Mouse (Mus musculus) neural tube, embryonic 10.5 days (tissue): ENCODE data around the gene Npr2.
"Not testable (repeated sequence)": the region's sequence is repeated elsewhere in the genome, so short reads cannot be mapped to it uniquely, and the experiment has no call there.

Experiments
- DNase-seq: peaks from one replicate; pipeline ENCODE4 v3.0.0-alpha.2; 2017; ENCODE audit warnings: low spot score; ENCODE audit errors: extremely low spot score

Gene Npr2

DNA sequence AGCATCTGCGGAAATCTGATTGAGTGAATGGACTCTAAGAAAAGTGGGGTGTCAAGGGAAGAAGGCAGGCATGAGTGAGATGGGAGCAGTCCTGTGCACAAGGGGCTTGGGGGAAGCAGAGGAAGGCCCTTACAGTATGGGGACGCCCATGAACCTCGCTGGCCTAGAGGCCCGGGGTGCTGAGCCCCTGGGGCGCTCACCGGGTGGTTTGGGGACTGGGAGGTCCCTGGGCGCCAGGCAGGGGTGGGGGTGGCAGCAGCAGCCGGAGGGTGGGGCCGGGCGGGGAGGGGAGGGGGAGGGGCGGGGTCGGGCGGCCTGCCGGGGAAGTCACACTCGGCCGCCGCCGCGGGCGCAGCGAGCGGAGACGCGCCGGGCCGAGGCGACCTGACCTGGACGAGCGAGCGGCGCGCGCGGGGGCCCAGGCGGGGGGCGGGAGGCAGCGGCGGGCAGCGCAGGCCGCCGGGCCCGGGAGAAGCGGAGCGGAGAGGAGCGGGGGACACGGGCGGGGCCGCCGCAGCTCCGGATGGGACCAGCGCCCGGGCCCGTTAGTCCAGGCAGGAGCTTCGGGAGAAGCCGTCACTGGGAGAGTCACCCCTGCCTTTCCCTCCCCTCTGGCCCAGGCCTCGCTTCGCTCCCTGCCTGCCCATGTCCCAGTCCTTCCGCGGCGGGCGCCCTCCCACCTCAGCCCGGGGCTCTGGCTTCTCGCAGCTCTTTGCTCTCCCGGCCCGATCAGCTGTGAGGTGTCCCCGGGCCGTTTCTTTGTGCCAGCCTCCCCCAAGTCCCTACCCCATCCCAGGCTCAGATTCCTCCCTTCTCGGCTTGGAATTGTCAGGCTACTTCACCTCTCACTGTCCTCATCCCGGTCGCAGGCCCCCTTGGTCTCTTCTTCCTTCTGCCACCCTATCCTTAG is at the start of gene Npr2:
Gene Npr2, plus strand, starts transcription at position 890 of the 910 bp plus-strand sequence.
- DNase-seq = peak; percentile 74

DNA sequence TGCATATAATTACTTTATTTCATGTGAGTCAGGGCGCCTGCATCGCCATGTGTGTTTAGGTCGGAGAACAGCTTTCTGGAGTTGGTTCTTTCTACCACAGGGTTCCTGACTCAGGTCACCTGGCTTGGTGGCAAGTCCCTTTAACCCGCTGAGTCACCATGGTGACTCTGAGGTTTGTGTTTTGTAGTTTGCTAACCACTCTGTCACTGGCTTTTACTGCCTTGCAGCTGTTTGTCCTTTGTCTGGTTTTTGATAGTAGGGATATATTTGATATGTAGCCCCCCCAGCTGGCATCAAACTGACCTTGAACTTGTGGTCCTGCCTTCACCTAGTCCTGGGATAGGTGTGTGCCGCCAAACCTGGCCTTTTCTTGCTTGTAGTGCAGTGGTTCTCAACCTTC is 49.5 kb upstream of the Npr2 start:
- DNase-seq = no peak

DNA sequence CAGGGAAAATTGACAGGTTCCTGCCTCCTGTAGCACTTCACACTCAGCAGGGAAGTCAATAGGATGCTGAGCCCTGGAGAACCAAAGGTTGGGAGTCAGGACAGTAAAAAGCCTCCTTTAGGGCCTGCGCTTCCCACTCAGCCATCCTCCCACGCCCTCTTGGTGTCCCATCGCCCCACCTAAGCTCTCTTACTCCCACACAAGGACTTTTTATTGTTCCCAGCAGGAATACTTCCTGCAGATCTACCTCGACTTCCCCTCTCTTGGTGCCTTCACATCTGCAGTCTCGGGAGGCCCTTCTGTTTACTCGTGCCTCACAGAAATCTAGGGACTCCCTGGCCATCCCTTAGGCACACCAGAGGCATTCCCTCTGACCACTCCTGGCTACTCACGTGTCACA is 48.3 kb upstream of the Npr2 start:
- no peak for DNase-seq

DNA sequence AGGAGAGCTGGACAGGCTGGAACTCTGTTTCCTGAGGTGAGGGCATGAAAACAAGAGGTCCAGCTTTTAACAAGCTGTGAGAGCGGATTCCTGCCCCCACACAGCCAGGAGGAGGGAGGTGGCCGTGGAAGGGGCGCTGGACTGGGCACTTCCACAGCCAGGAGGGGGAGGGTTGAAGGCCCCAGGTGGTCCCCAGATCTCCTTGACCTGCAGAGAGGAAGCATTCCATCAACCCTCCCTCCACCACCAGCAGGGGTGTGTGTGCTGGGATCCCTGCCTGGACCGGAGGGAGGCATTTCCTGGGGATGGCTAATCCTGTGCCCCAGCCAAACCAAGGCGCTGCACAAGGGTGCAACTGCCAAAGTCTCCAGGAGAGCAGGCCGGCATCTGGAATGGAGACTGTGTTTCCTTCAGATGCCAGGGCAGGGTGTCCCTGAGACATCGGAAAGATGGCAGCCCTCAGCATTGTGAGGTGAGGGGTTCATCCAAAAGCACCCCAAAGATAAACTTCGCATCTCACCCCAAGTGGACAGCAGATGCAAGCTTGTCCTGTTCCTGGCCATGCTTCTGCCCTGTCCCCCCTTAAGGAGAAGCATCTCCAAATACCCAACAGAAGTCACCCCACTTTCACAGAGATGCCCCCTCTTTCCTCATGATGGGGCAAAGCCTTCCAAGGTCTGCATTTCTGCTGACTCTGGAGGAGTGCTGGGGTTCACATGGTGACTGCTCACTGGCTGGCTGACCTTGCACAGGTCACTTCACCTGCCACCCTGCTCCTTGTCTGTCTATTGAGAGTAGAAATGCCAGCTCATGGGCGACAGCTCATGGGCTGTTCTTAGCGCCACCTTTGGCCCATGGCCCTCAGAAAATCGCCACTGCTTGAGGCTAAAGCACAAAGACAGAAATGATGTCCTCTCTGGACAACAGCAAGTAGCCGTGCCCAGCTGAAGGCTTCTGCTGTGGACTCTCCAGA is 47.0 kb upstream of the Npr2 start, which contains the start of gene Msmp:
Gene Msmp, minus strand, starts transcription at position 51 of the 973 bp plus-strand sequence.
- no peak for DNase-seq

DNA sequence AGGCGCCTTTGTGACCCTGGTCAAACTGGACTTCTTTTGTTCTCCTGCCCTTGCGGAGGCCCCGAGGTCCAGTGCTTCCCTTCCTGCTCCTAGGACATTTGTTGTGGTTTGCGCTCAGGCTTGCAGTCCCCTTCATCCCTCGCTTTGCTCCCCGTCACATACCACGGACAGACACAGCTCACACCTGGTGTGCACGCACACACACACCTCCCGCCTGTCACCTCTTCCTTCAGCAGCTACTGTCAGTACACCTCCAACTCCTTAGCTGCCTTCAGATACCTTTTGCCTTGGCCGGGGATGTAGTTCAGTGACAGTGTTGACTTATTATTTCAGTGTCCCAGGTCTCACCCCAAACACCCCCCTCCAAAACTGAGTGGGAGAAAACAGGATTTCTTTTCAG is 46.1 kb upstream of the Npr2 start:
- no peak for DNase-seq

DNA sequence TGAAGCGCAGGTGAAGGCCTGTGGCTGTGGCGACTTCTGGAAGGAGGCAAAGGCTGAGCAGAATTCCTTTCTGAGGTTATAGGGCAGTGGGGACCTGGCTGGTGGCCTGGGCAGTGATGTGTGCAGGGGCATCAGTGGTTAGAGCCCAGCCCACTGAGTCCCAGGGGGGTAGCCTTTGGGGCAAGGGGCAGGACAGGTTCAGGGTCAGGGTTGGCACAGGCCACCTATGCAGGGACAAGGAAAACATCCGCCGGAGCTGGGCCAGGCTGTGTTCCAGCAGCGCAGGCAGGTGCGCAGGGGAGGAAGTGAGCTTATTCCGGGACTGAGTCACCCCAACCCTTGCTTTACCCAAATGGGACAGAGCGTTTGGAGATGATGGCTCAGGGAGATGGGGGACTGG is 45.3 kb upstream of the Npr2 start:
- no peak for DNase-seq

DNA sequence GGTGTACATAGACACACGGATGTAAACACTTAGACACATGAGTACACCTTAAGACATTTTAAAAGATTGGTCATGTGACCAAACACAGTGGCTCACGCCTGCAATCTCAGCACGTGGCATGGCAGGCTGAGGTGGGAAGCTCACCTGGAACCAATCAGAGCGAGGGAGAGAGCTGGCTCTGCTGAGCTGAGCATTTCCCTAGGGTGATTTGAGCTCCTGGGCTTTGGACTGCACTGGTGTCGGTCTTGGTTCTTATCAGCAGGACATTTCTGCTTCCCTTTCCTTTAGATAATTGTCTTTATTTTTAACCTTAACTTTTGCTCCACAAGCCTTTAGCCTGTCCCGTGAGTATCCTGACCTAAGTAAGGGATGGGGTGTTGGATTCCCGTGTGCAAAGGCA is 44.1 kb upstream of the Npr2 start:
- no peak for DNase-seq

DNA sequence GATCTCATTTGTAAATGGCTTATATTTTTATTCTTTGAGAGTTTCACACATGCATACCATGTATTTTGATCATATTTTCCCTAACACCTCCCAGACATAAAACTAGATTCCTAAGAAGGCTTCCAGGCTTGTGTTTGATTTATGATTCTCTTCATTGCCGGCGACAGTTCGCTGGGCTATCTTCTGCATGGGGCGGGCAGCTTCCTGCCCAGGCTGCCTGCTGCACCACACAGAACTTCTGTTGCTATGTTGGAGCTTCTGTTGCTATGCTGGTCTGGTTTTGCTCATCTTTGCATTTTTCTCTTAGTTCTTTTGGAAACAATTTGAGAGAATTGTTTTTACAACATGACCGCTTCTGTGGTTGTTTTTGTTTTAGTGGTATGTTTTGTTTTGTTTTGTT is 40.2 kb upstream of the Npr2 start:
- DNase-seq = no peak

DNA sequence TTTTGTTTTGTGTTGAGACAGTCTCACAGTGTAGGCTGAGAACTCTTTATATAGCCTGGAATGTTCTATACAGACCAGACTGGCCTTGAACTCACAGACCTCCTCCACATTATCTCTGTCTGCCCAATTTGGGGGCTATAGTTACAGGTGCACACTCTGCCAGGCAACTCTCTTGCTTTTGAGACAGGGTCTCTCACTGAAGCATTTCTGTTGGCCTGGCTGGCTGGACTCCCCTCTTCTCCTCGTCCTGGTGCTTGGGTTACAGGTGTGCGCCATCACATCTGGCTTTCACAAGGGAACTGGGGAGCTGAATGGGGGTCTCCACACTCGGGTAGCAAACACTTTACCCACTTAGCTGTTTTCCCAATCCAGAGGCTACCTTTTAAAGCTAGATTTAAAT is 39.8 kb upstream of the Npr2 start:
- no peak for DNase-seq

DNA sequence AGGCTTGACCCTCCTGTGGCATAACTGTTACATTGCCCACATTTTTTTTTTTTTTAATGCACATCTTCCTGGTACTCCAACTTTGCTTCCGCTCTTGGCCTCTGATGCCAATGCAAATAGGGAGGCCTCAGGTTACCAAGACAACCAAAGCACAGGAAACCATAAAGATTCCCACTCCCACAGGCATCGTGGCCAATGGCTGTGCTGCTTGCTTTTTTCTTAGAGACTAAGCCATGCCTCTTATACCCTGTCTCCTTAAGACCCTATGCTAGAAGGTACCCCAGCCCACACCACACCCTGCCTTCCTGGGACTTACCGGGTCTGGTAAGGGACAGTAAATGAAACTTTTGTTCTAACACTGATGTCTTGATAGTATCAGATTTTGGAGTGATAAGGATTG is 38.3 kb upstream of the Npr2 start:
- DNase-seq = no peak

DNA sequence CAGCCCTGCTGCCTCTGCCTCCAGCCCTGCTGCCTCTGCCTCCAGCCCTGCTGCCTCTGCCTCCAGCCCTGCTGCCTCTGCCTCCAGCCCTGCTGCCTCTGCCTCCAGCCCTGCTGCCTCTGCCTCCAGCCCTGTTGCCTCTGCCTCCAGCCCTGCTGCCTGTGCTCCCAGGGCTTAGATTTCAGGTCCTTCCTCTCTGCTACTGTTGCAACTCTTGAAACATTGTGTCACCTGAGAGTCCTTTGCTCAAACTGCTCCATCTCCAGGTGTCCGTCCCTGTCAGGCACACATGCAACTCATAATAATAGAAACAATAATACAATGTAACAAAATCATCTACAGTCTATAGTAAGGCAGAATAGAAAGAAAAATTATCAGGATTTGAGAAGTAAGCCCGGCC is 35.1 kb upstream of the Npr2 start:
- not testable (repeated sequence) for DNase-seq

DNA sequence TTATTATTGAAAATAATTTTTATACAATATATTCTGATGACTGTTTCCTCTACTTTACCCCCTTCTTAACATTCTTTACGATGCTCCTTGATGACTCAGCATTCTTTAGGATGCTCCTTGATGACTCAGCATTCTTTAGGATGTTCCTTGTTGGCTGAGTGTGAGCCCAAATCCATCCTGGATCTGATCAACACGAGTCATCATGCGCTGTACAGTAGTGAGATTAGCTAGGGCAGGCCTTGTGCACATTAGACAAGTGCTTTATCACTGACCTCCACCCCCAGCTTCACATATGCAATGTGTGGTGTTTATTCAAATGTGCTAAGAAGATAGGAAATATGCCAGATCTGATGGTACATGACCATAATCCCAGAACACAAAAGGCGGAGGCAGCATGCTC is 33.5 kb upstream of the Npr2 start:
- DNase-seq = no peak

DNA sequence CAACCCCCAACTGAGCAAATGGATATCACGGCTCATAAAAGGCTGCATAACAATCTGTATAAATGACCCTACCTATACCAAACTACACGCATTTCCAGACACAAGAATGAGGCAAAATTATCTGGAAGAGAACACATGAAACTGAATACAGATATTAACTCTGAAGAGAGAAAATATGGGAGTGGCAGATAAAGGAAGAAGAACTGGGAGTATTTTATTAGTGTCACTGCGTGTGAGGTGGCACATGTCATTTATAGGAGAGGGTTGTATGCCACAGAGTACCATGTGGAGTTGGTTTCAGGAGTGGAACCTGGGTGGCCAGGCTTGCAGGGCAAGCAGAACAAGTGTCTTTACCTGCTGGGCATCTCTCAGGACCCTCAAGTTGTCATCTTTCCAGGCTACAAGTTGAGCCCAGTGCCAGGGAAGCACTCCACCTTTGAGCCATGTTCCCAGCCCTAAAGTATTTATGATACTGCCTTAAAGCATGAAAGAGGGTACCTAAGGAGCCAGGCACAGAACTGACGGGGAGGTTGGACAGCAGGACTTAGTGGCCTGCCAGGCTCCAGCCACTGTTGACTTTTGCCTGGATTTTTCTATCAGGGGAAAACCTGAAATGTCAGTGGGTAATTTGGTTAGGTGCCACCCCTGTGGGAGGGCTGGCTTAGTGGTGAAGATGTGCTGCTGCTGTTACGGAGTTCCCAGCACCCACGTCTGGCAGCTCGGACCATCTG is 32.9 kb upstream of the Npr2 start:
- DNase-seq = no peak

DNA sequence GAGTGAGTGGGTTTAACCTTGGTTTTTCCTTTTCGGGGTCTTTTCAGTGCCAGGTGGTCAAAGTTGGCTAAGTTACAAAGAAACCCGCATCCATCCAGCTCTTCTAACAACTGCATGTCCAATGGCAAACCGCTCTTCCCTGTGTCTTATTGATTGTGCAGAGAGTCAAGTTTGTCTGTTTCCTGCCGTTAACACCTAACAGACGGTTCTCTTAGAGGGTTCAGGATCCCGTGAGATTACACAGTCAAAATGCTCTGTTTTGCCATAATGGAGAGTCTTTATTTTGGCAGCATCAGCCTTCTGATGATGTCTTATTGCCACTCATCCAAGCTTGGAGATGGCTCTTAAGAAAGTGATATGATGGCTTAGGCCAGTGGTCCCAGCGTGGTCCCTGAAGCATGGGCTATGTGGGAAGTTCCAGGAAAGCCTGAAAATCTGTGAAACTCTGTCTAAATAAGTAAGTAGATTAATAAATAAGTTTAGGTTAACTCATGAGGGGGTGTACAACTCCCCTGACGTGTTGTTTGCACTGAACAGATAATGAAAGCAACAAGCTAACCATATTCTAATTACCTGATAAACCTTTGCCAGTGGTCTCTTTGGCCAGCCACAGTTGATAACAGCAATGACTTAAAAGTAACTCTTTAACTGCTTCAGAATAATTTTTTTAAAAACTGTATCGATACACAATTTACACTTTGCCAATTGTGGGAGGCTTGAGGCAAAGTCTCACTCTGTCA is 31.4 kb upstream of the Npr2 start:
- DNase-seq = no peak

DNA sequence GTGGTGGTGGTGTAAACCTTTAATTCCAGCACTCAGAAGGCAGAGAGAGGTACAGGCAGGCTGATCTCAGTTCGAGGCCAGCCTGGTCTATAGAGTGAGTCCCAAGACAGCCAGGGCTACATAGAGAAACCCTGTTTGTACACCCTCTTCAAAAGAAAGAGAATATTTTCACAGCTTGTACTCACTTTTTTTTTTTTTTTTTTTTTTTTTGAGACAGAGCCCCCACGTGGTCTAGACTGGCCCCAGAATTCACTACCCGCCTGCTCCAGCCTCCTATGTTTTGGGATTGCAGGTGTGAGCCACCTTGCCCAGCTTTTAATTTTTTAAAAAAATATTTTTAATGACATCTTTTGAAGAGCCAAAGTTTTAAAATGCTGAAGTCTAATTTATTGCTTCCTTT is 27.6 kb upstream of the Npr2 start:
- DNase-seq = no peak

DNA sequence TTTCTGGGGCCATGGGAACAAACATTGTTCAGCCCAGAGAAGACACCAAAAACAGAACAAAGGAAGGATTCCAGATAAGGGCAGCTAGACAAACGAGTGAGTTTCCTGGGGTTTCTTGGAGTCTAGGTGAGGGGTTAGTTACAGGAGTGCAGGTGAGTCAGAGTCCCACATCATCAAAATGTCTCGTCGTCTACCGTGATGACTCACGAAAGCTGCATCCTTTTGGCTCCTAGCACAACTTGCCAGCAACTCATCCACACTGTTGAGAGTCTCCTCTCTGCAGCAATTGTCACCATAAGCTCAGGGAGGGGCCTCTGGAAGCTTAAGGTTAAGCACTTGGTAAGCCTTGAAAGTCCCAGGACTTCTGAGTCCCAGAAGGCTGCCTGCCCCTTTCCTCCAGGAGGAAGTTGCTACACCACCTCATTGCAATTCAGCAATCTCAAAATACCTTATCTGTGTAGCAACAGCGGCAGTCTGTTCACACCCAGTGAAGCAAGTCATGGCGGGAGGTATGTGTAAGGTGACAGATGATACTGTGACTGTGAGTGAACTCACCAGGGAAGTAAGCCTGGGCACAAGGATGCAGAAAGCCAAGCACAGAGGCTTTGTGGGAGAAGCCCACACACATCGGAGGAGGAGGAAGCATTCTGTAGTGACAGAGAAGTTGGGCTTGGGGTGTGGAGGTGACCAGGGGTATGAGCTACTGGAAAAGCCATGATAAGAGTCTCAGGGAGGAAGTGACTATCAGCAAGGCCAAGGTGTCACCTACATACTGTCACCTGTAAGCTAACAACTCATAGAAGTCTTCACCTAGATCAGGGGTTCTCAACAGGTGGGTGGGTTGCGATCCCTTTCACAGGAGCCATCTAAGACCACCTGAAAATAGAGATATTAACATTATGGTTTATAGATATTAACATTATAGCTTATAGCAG is 26.7 kb upstream of the Npr2 start:
- DNase-seq = no peak

DNA sequence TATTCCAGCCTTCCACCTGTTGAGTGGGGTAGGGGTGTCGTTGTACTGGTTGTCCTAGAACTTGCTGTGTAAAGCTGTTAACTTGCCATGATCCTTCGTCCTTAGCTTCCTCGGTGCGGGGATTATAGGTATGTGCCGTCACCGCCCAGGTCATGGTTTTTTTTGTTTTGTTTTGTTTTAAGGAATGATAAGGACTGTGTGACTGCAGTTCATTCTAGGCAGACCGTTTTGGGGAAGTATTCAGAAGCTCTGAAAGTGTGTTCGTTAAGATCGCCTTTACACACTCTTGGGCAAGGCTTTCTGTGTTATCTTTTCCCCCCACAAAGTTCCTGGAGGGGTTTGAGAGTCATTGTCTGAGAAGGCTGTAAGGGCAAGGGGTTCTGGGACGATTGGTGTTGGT is 19.2 kb upstream of the Npr2 start:
- DNase-seq = no peak

DNA sequence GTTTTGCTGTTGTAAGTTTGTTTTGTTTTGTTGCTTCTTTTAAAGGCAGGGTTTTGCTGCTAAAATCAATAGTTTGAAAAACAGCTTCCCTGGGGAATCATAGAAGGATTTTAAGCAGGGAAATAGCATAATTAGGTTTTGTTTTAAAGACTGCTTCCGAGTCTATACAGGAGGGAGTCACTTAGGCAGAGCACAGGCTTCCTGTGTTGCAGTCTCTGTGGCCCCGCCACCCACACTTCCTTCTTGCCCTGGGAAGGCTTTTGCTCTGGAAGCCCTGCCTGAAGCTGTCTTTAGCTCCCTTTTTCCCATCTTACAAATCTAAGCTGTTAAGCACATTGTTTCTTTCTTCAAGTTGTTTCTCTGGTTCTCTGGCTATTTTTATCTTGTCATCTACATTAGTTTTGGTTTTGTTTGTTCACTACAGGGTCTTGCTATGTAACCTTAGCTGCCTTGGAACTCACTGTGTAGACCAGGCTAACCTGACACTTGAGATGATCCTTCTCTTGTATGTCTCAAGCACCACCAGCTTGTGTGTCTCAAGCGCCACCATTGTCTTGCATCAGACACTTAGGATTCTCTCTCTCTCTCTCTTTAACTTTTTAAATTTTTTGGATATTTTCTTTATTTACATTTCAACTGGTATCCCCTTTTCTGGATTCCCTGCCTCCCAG is 18.5 kb upstream of the Npr2 start:
- no peak for DNase-seq

DNA sequence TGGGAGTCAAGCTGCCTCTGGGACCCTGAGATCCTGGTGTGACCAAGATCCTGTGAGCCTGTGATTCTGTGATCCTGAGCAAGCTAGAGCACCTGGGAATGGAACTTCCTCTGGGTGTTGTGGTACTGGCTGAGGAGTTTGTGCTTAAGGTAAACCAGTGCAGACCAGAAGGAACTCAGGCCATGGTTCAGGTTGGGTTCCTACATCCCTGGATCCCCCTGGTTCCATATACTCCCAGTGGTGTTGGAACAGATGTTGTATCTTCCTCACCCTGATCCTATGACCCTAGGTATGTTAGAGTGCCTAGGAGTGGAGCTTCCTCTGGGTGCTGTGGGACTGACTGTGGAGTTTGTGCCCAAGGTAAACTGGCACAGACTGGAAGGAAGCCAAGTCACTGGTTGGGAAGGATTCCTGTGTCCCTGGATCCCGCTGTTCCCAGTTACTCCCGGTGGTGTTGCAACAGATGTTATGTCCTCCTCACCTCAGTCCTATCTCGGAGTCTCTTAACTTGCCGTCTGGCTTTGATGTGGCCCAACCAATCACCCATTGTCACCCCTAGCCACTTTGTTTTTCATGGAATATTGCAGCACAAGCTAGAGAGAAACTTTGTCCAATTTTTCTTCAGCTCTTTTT is 11.5 kb upstream of the Npr2 start:
- no peak for DNase-seq
